Mouse (Mus musculus): ENCODE data around the gene Gm20388. TPM values are rescaled to one million over a fixed set of nuclear protein-coding genes. Genes with fewer than 3 reads are reported as not detected.

The Gm20388 gene
- polyA plus RNA-seq, 1 experiment, result 0.36 TPM

- Histone ChIP-seq H3K36me3 (ENCODE audit: control insufficient read depth) (no peaks in the 10 kb centered on the region), H3K4me3 (replicated peaks) (peak overlapping the region; percentile 39), H3K9me3 (ENCODE audit: control insufficient read depth, low read length) (no peaks in the 10 kb centered on the region), H3K4me1 (ENCODE audit: control insufficient read depth) (peaks cover 13% of the 10 kb centered on the region), H3K27me3 (ENCODE audit: control insufficient read depth) (no peaks in the 10 kb centered on the region)
- no peak for TF ChIP-seq TAL1 (IDR thresholded peaks at IDR 0.05; ENCODE audit: low read length)
- TF ChIP-seq GATA1 (IDR thresholded peaks at IDR 0.05; ENCODE audit: low read length), result no peak
These were observed 3876.7 kb downstream of the Gm20388 start for GRCm38 (mm10) chr8:123787254-123787897.

- H3K4me3 ChIP-seq (replicated peaks), result no peak overlapping the region
- no peaks in the 10 kb centered on the region for H3K9me3 ChIP-seq (ENCODE audit: control insufficient read depth, low read length)
- H3K27me3 ChIP-seq (ENCODE audit: control insufficient read depth), result no peaks in the 10 kb centered on the region
- H3K36me3 ChIP-seq (ENCODE audit: control insufficient read depth), result no peaks in the 10 kb centered on the region
- peaks cover 11% of the 10 kb centered on the region for H3K4me1 ChIP-seq (ENCODE audit: control insufficient read depth)
- TF ChIP-seq GATA1 (IDR thresholded peaks at IDR 0.05; ENCODE audit: low read length), result no peak
These were observed 3878.0 kb downstream of the Gm20388 start for GRCm38 (mm10) chr8:123788416-123789170.

GRCm38 (mm10) chr8:123789461-123789860, 3878.8 kb downstream of the Gm20388 start:
- Histone ChIP-seq H3K4me3 (replicated peaks) (no peak overlapping the region), H3K9me3 (ENCODE audit: control insufficient read depth, low read length) (no peaks in the 10 kb centered on the region), H3K27me3 (ENCODE audit: control insufficient read depth) (no peaks in the 10 kb centered on the region), H3K36me3 (ENCODE audit: control insufficient read depth) (no peaks in the 10 kb centered on the region), H3K4me1 (ENCODE audit: control insufficient read depth) (peaks cover 10% of the 10 kb centered on the region)
- TF ChIP-seq TAL1 (IDR thresholded peaks at IDR 0.05; ENCODE audit: low read length) (no peak), GATA1 (IDR thresholded peaks at IDR 0.05; ENCODE audit: low read length) (no peak)

GRCm38 (mm10) chr8:123789970-123790369, 3879.3 kb downstream of the Gm20388 start:
- Histone ChIP-seq H3K4me1 (ENCODE audit: control insufficient read depth) (peaks cover 10% of the 10 kb centered on the region), H3K9me3 (ENCODE audit: control insufficient read depth, low read length) (no peaks in the 10 kb centered on the region), H3K36me3 (ENCODE audit: control insufficient read depth) (no peaks in the 10 kb centered on the region), H3K27me3 (ENCODE audit: control insufficient read depth) (no peaks in the 10 kb centered on the region), H3K4me3 (replicated peaks) (no peak overlapping the region)
- TF ChIP-seq TAL1 (IDR thresholded peaks at IDR 0.05; ENCODE audit: low read length), result no peak
- no peak for TF ChIP-seq GATA1 (IDR thresholded peaks at IDR 0.05; ENCODE audit: low read length)

- Histone ChIP-seq H3K27me3 (ENCODE audit: control insufficient read depth) (no peaks in the 10 kb centered on the region), H3K36me3 (ENCODE audit: control insufficient read depth) (no peaks in the 10 kb centered on the region), H3K4me3 (replicated peaks) (no peak overlapping the region), H3K9me3 (ENCODE audit: control insufficient read depth, low read length) (no peaks in the 10 kb centered on the region), H3K4me1 (ENCODE audit: control insufficient read depth) (peaks cover 13% of the 10 kb centered on the region)
- TF ChIP-seq GATA1 (IDR thresholded peaks at IDR 0.05; ENCODE audit: low read length) (no peak), TAL1 (IDR thresholded peaks at IDR 0.05; ENCODE audit: low read length) (no peak)
These were observed 3880.6 kb downstream of the Gm20388 start for GRCm38 (mm10) chr8:123791101-123791844.

GRCm38 (mm10) chr8:123791845-123792225, 3881.2 kb downstream of the Gm20388 start:
- Histone ChIP-seq H3K9me3 (ENCODE audit: control insufficient read depth, low read length) (no peaks in the 10 kb centered on the region), H3K4me1 (ENCODE audit: control insufficient read depth) (peaks cover 18% of the 10 kb centered on the region), H3K27me3 (ENCODE audit: control insufficient read depth) (no peaks in the 10 kb centered on the region), H3K36me3 (ENCODE audit: control insufficient read depth) (no peaks in the 10 kb centered on the region), H3K4me3 (replicated peaks) (no peak overlapping the region)
- TF ChIP-seq TAL1 (IDR thresholded peaks at IDR 0.05; ENCODE audit: low read length) (no peak), GATA1 (IDR thresholded peaks at IDR 0.05; ENCODE audit: low read length) (no peak)

GRCm38 (mm10) chr8:123793900-123794299, 3883.3 kb downstream of the Gm20388 start:
- H3K4me3 ChIP-seq (replicated peaks), result no peak overlapping the region
- TF ChIP-seq GATA1 (IDR thresholded peaks at IDR 0.05; ENCODE audit: low read length) (no peak), TAL1 (IDR thresholded peaks at IDR 0.05; ENCODE audit: low read length) (no peak)

GRCm38 (mm10) chr8:123794766-123795165, 3884.1 kb downstream of the Gm20388 start:
- no peaks in the 10 kb centered on the region for H3K36me3 ChIP-seq (ENCODE audit: control insufficient read depth)
- no peak overlapping the region for H3K4me3 ChIP-seq (replicated peaks)
- no peaks in the 10 kb centered on the region for H3K9me3 ChIP-seq (ENCODE audit: control insufficient read depth, low read length)
- H3K4me1 ChIP-seq (ENCODE audit: control insufficient read depth), result peaks cover 35% of the 10 kb centered on the region
- H3K27me3 ChIP-seq (ENCODE audit: control insufficient read depth), result no peaks in the 10 kb centered on the region
- TF ChIP-seq GATA1 (IDR thresholded peaks at IDR 0.05; ENCODE audit: low read length) (no peak), TAL1 (IDR thresholded peaks at IDR 0.05; ENCODE audit: low read length) (no peak)

More at GRCm38 (mm10) chr8:123793900-123794299, 3883.3 kb downstream of the Gm20388 start:
- Histone ChIP-seq H3K4me1 (ENCODE audit: control insufficient read depth) (peaks cover 29% of the 10 kb centered on the region), H3K9me3 (ENCODE audit: control insufficient read depth, low read length) (no peaks in the 10 kb centered on the region), H3K36me3 (ENCODE audit: control insufficient read depth) (no peaks in the 10 kb centered on the region), H3K27me3 (ENCODE audit: control insufficient read depth) (no peaks in the 10 kb centered on the region)

- Histone ChIP-seq H3K27me3 (ENCODE audit: control insufficient read depth) (no peaks in the 10 kb centered on the region), H3K4me3 (replicated peaks) (no peak overlapping the region), H3K36me3 (ENCODE audit: control insufficient read depth) (no peaks in the 10 kb centered on the region; the same call in 1 of the 2 replicates), H3K4me1 (ENCODE audit: control insufficient read depth) (peaks cover 41% of the 10 kb centered on the region), H3K9me3 (ENCODE audit: control insufficient read depth, low read length) (peaks cover 4% of the 10 kb centered on the region; the same call in 1 of the 2 replicates)
- TF ChIP-seq GATA1 (IDR thresholded peaks at IDR 0.05; ENCODE audit: low read length) (no peak), TAL1 (IDR thresholded peaks at IDR 0.05; ENCODE audit: low read length) (no peak)
These were observed 3886.1 kb downstream of the Gm20388 start for GRCm38 (mm10) chr8:123796758-123797157.

Data from erythroblast, embryonic 14.5 days (primary cell).